ENCODE assay signal across 23 mouse cellular contexts in the genomic region with DNA sequence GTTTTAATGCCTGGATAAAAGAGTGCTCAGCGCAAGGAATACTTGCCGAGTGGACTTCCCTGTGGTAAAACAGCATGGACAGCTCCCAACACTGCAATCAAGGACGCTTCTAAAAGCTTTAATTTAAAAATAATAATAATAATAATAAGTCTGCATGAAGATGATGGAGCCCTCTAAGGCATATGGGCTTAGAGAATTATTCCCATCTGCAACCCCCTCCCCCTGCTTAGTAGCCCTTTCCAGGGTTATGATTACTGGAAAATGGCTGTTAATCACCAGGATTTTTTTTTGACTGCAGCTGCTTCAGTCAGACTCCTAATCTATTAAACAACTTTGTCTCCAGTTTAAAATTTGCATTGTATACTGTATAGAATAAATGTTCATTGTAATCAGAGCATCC. TPM values are rescaled to one million over a fixed set of nuclear protein-coding genes. Genes with fewer than 3 reads are reported as not detected.
DNase-seq lines count a peak whose midpoint lies in the region; ATAC-seq and TF ChIP-seq lines count a peak whose summit lies in the region.
"Had no signal": no experiment of that assay in that cellular context is flagged by ENCODE, and none has a peak within 500 bp of the region (broad histone marks: within the 10 kb centered on the region; RNA-seq: fewer than 3 reads in every experiment).

No protein-coding gene starts in this region.

- no peak for TF ChIP-seq CTCF in left cerebral cortex, adult 2 months (IDR thresholded peaks at IDR 0.05)
- no peak for TF ChIP-seq CTCF in forebrain, postnatal 0 days (IDR thresholded peaks at IDR 0.05; ENCODE audit: low read depth)

- H3K9me3 ChIP-seq in forebrain, embryonic 14.5 days (replicated peaks; ENCODE audit: control insufficient read depth, low read length) = no peaks in the 10 kb centered on the region
- no peaks in the 10 kb centered on the region for H3K9me3 ChIP-seq in forebrain, embryonic 11.5 days (ENCODE audit: control insufficient read depth, low read length)
- H3K9me3 ChIP-seq in forebrain, postnatal 0 days (ENCODE audit: low read length) = no peaks in the 10 kb centered on the region
- no peaks in the 10 kb centered on the region for H3K9me3 ChIP-seq in liver, embryonic 12.5 days (replicated peaks)
- H3K9me3 ChIP-seq: heart, embryonic 12.5 days; heart, embryonic 15.5 days; hindbrain, embryonic 10.5 days; hindbrain, embryonic 13.5 days; intestine, embryonic 15.5 days had no signal

- DNase-seq in forebrain, embryonic 14.5 days (ENCODE audit: low spot score) = no peak
- no peak for DNase-seq in forebrain, embryonic 11.5 days (ENCODE audit: low spot score)
- DNase-seq in left cerebral cortex, adult 2 months (ENCODE audit: extremely low spot score in 1 of 2, low spot score in 2 of 2) = no peak
- no peak for DNase-seq in left cerebral cortex, postnatal 4 days
- no peak for DNase-seq in forebrain, postnatal 0 days
- DNase-seq: adrenal gland, adult 8-10 months; adrenal gland, postnatal 25 days; B cell, adult 2 months; cerebellum, adult 18-20 months; cerebellum, adult 9-10 months; cerebellum, postnatal 14 days; gastrocnemius, postnatal 25 days; heart, adult 18-20 months; heart, postnatal 10 days; heart, postnatal 36 days; kidney, adult 11 months had no signal

- H3K4me3 ChIP-seq in forebrain, embryonic 14.5 days (ENCODE audit: low read depth, low read length) = no peak overlapping the region
- no peak overlapping the region for H3K4me3 ChIP-seq in forebrain, embryonic 11.5 days (ENCODE audit: low read depth, low read length)
- H3K4me3 ChIP-seq in left cerebral cortex, adult 2 months = peak overlapping the region; percentile 21; the same call in 1 of the 2 replicates
- peak overlapping the region; percentile 20 for H3K4me3 ChIP-seq in forebrain, postnatal 0 days (ENCODE audit: low read depth, low read length)
- no peak overlapping the region for H3K4me3 ChIP-seq in liver, embryonic 12.5 days
- H3K4me3 ChIP-seq: heart, embryonic 12.5 days; heart, embryonic 15.5 days; hindbrain, embryonic 10.5 days; hindbrain, embryonic 13.5 days; intestine, embryonic 15.5 days had no signal

- no peaks in the 10 kb centered on the region for H3K4me1 ChIP-seq in forebrain, embryonic 14.5 days (ENCODE audit: control insufficient read depth, insufficient read depth, low read length)
- H3K4me1 ChIP-seq in forebrain, embryonic 11.5 days (replicated peaks; ENCODE audit: control insufficient read depth, insufficient read depth, low read length) = no peaks in the 10 kb centered on the region
- no peaks in the 10 kb centered on the region for H3K4me1 ChIP-seq in forebrain, postnatal 0 days (ENCODE audit: insufficient read depth)
- H3K4me1 ChIP-seq in liver, embryonic 12.5 days = peaks cover 11% of the 10 kb centered on the region; the same call in 1 of the 2 replicates
- H3K4me1 ChIP-seq: hindbrain, embryonic 10.5 days; hindbrain, embryonic 13.5 days; intestine, embryonic 15.5 days had no signal

- peak; percentile 37; the same call in 1 of the 2 replicates for ATAC-seq in forebrain, embryonic 14.5 days
- no peak for ATAC-seq in forebrain, embryonic 11.5 days (replicated peaks; ENCODE audit: low FRiP score)
- no peak for ATAC-seq in forebrain, postnatal 0 days
- no peak for ATAC-seq in liver, embryonic 12.5 days
- ATAC-seq: intestine, embryonic 15.5 days had no signal

- H3K36me3 ChIP-seq in forebrain, embryonic 14.5 days (ENCODE audit: control insufficient read depth, insufficient read depth, low read length) = no peaks in the 10 kb centered on the region
- H3K36me3 ChIP-seq in forebrain, embryonic 11.5 days (ENCODE audit: control insufficient read depth, insufficient read depth, low read length) = no peaks in the 10 kb centered on the region
- no peaks in the 10 kb centered on the region for H3K36me3 ChIP-seq in forebrain, postnatal 0 days (ENCODE audit: insufficient read depth)
- H3K36me3 ChIP-seq in liver, embryonic 12.5 days = no peaks in the 10 kb centered on the region
- H3K36me3 ChIP-seq: heart, embryonic 12.5 days; heart, embryonic 15.5 days; hindbrain, embryonic 10.5 days; hindbrain, embryonic 13.5 days; intestine, embryonic 15.5 days had no signal

- intact Hi-C loops in left cerebral cortex, adult 2 months (cut with DNase I) = no loop called here
- intact Hi-C loops in left cerebral cortex, postnatal 4 days (cut with DNase I) = no loop called here

- H3K9ac ChIP-seq in forebrain, embryonic 14.5 days (ENCODE audit: low read length) = no peak overlapping the region
- H3K9ac ChIP-seq in forebrain, embryonic 11.5 days (ENCODE audit: low read length) = no peak overlapping the region
- peak overlapping the region; percentile 28; the same call in 1 of the 2 replicates for H3K9ac ChIP-seq in forebrain, postnatal 0 days
- no peak overlapping the region for H3K9ac ChIP-seq in liver, embryonic 12.5 days
- H3K9ac ChIP-seq: heart, embryonic 12.5 days; heart, embryonic 15.5 days; hindbrain, embryonic 13.5 days; intestine, embryonic 15.5 days had no signal

- H3K27ac ChIP-seq in forebrain, embryonic 14.5 days (ENCODE audit: low read depth, low read length) = no peak overlapping the region
- no peak overlapping the region for H3K27ac ChIP-seq in forebrain, embryonic 11.5 days (ENCODE audit: low read depth, low read length)
- peak overlapping the region; percentile 29; the same call in 1 of the 2 replicates for H3K27ac ChIP-seq in left cerebral cortex, adult 2 months
- H3K27ac ChIP-seq in forebrain, postnatal 0 days (ENCODE audit: low read depth, low read length) = peak overlapping the region; percentile 45; the same call in 1 of the 2 replicates
- no peak overlapping the region for H3K27ac ChIP-seq in liver, embryonic 12.5 days
- H3K27ac ChIP-seq: heart, embryonic 15.5 days; hindbrain, embryonic 10.5 days; hindbrain, embryonic 13.5 days; intestine, embryonic 15.5 days had no signal

- 71% methylated on average over 3 of the region's 3 CpGs for WGBS in forebrain, embryonic 14.5 days
- 73% methylated on average over 3 of the region's 3 CpGs for WGBS in forebrain, embryonic 11.5 days
- 60% methylated on average over 3 of the region's 3 CpGs for WGBS in forebrain, postnatal 0 days
- 73% methylated on average over 3 of the region's 3 CpGs for WGBS in liver, embryonic 12.5 days (ENCODE audit: insufficient replicate concordance)

- H3K4me2 ChIP-seq in forebrain, embryonic 14.5 days (ENCODE audit: low read length) = no peak overlapping the region
- no peak overlapping the region for H3K4me2 ChIP-seq in forebrain, embryonic 11.5 days (ENCODE audit: low read depth, low read length, severe bottlenecking)
- H3K4me2 ChIP-seq in forebrain, postnatal 0 days (ENCODE audit: low read depth) = peak overlapping the region; percentile 36
- H3K4me2 ChIP-seq in liver, embryonic 12.5 days = no peak overlapping the region
- H3K4me2 ChIP-seq: heart, embryonic 12.5 days; heart, embryonic 15.5 days; hindbrain, embryonic 13.5 days; intestine, embryonic 15.5 days had no signal

- H3K27me3 ChIP-seq in forebrain, embryonic 14.5 days (replicated peaks; ENCODE audit: control insufficient read depth, insufficient read depth, low read length) = no peaks in the 10 kb centered on the region
- no peaks in the 10 kb centered on the region for H3K27me3 ChIP-seq in forebrain, embryonic 11.5 days (ENCODE audit: control insufficient read depth, insufficient read depth, low read length)
- H3K27me3 ChIP-seq in forebrain, postnatal 0 days (ENCODE audit: insufficient read depth, low read length) = no peaks in the 10 kb centered on the region
- H3K27me3 ChIP-seq in liver, embryonic 12.5 days (replicated peaks) = no peaks in the 10 kb centered on the region
- H3K27me3 ChIP-seq: heart, embryonic 12.5 days; heart, embryonic 15.5 days; hindbrain, embryonic 13.5 days; intestine, embryonic 15.5 days had no signal

RNA-seq across cellular contexts. Expression of a gene that starts 32.5 kb away (rescaled TPM):
- polyA plus RNA-seq in forebrain, embryonic 14.5 days (2014; fragmentation: Nextera tagmentation; extraction: Ambion mirVana) = 99.4 and 180 TPM in 2 replicates
- polyA plus RNA-seq in forebrain, embryonic 11.5 days (2014; fragmentation: Nextera tagmentation; extraction: Ambion mirVana) = 18.0 and 19.0 TPM in 2 replicates
- total RNA-seq in left cerebral cortex, adult 2 months (2021) = 100 to 1,000 TPM; 545 to 647 TPM
- total RNA-seq in left cerebral cortex, postnatal 4 days (2021) = 1,000 to 10,000 TPM; 1,096 to 1,344 TPM
- 245 and 448 TPM in 2 replicates for total RNA-seq in forebrain, postnatal 0 days (2014; rRNA removed)
- polyA plus RNA-seq in forebrain, postnatal 0 days (2015; fragmentation: Nextera tagmentation; extraction: Ambion mirVana) = 373 and 527 TPM in 2 replicates
- 29.9 and 32.3 TPM in 2 replicates for polyA plus RNA-seq in liver, embryonic 12.5 days (2016; fragmentation: Nextera tagmentation; extraction: Ambion mirVana)
- total RNA-seq: MEL had no signal

Comparison
In these comparisons a context has a peak if more than half of its experiments do, and no peak if none do; other contexts are left out.
1. H3K27ac ChIP-seq: peak in left cerebral cortex, adult 2 months (single experiment) and forebrain, postnatal 0 days (single experiment); none in forebrain, embryonic 14.5 days (single experiment), forebrain, embryonic 11.5 days (single experiment) and liver, embryonic 12.5 days (single experiment).
2. H3K4me3 ChIP-seq: peak in left cerebral cortex, adult 2 months (single experiment) and forebrain, postnatal 0 days (single experiment); none in forebrain, embryonic 14.5 days (single experiment), forebrain, embryonic 11.5 days (single experiment) and liver, embryonic 12.5 days (single experiment).